Mouse (Mus musculus): ENCODE results near the gene Atp6v1f. TPM values are rescaled to one million over a fixed set of nuclear protein-coding genes. Genes with fewer than 3 reads are reported as not detected.

The Atp6v1f gene
- polyA plus RNA-seq, 1 experiment from 2014 or later: 161 TPM

DNA sequence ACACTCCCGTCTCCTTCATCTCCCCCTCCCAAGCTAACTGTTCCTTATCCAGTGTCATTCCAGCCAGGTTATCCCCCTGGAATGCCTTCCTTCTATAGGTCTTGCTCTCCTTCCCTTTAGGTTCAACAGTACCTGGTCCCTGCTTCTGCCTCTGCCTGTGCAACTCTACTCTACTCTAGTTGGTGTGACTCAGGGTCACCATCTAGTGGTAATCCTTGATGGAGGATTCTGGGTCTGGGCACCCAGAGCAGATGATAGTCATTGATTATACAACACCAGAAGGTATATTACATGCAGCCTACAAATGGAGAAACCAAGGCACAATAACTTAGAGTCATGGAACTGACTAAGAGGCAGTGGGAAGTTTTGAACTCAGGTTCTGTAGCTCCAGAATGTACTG, 34.1 kb downstream of the Atp6v1f start:
- 74% methylated on average over 1 of the region's 1 CpGs for WGBS (ENCODE audit: insufficient replicate concordance)
- H3K9me3 ChIP-seq (replicated peaks): no peaks in the 10 kb centered on the region
- H3K27me3 ChIP-seq (replicated peaks): peaks cover 51% of the 10 kb centered on the region
- no peak overlapping the region for H3K27ac ChIP-seq
- H3K4me1 ChIP-seq: peaks cover 33% of the 10 kb centered on the region
- H3K36me3 ChIP-seq: no peaks in the 10 kb centered on the region
- no peak overlapping the region for H3K4me2 ChIP-seq
- no peak for ATAC-seq
- no peak overlapping the region for H3K9ac ChIP-seq
- H3K4me3 ChIP-seq: no peak overlapping the region

DNA sequence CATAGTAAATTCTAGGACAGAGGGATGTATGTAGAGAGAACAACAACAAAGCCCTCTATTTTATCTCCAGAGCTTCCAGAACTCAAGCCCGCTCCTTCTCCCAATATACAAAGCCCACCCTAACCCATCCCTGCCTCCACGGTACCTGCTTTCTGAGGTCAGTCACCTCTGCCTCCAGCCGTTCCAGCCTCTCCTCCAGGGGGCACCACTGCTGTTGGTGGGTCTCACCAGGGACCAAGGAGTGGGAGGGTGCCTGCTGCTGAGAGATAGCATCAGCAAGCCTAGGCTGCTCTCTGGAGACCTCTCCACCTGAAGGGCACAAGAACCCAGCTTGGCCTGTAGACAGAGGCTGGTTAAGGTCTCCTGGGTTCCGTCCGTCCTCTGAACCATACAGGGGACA, 38.0 kb downstream of the Atp6v1f start:
- Histone ChIP-seq H3K27me3 (replicated peaks) (peaks cover 63% of the 10 kb centered on the region), H3K9ac (no peak overlapping the region), H3K36me3 (no peaks in the 10 kb centered on the region), H3K9me3 (replicated peaks) (no peaks in the 10 kb centered on the region), H3K4me2 (no peak overlapping the region), H3K4me1 (peaks cover 32% of the 10 kb centered on the region), H3K4me3 (no peak overlapping the region), H3K27ac (no peak overlapping the region)
- WGBS (ENCODE audit: insufficient replicate concordance): 67% methylated on average over 5 of the region's 5 CpGs
- no peak for ATAC-seq

DNA sequence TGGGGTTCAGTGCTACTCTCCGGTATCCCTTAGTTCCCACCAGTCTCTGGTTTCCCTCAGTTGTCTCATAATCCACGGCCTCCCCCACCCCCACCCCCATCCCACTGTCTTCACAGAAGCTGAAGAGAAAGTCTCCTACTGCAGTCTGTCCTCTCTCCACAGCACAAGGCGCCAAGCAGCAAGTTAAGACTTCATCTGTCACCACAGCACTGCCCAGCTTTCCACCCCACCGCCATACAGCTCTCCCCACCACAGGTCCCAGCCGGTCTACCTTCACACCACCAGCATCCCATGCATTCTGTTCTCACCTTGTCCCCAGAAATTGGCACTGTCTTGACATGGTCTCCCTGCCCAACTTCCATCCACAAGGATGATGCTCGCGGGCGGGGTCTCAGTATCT, 39.3 kb downstream of the Atp6v1f start:
- H3K27me3 ChIP-seq (replicated peaks): peaks cover 63% of the 10 kb centered on the region
- peak overlapping the region; percentile 54 for H3K4me3 ChIP-seq
- H3K4me1 ChIP-seq: peaks cover 21% of the 10 kb centered on the region
- H3K27ac ChIP-seq: no peak overlapping the region
- peak overlapping the region; percentile 70 for H3K4me2 ChIP-seq
- no peak for ATAC-seq
- no peaks in the 10 kb centered on the region for H3K9me3 ChIP-seq (replicated peaks)
- WGBS (ENCODE audit: insufficient replicate concordance): 37% methylated on average over 8 of the region's 8 CpGs
- H3K9ac ChIP-seq: no peak overlapping the region
- no peaks in the 10 kb centered on the region for H3K36me3 ChIP-seq

DNA sequence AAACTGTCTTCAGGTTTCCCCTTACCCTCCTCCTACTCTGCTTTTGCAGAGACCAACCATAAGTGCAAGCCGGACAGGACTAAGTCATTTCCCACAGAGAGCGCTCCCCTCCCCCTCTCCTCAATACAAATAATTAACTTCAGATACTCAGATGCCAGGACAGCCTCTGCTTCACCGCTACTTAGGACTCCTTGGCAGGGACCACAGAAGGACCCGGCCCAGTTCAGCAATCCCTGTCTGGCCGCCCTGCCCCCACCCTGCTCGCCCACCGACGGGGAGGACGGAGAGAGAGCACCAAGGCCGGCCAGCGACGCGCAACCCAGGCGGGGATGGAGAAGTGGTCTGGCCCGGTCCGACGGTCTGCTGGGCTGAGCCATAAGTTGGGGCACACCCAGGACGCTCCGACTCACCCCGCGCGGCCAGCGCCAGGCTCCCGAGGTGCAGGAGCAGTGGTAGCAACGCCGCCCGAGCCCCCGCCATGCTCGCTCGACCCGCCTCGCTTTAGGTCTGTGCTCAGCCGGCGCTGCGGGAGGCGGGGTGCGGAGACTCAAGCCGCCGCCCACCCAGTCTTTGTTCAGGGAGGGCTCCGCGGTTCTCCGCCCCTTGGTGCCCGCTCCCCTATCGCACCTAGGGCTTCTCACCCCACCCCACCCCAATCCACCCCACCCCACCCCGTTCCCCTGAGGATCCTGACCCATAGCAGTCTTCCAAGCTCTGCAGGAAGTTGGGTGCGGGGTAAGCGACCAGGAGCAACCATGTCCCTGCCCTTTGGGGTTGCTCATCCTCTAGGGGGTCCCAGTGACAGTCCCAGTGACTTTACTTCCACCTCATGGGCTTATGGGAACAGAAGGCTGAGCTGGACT, 40.2 kb downstream of the Atp6v1f start, which contains the start of gene Kcp:
TSS of gene Kcp (minus strand) at position 506 of the 863 bp plus-strand sequence.
- H3K9ac ChIP-seq: peak within 1 kb of the TSS; percentile 27; the same call in 1 of the 2 replicates

DNA sequence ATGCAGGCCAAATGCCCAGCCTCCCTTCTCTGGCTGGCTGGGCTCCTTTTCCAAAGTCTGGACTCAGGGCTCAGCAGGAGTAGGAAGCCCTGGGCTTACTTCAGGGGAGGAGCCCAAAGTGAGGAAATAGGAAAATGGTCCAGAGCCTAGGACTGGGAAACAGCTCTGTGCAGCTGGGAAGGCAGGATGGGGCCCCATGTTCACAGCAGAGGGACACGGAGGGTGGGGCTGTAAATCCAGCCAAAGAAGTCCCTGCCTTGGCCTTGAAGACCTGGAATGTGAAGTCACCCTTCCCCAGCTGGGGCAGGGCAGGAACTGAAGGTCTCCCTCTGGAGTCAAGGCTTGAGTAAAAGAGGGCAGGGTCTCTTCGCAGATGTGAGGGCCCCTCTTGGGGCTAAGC, 41.6 kb downstream of the Atp6v1f start:
- no peaks in the 10 kb centered on the region for H3K36me3 ChIP-seq
- H3K27ac ChIP-seq: no peak overlapping the region
- 48% methylated on average over 2 of the region's 2 CpGs for WGBS (ENCODE audit: insufficient replicate concordance)
- H3K4me3 ChIP-seq: no peak overlapping the region
- H3K4me1 ChIP-seq: peaks cover 33% of the 10 kb centered on the region
- no peaks in the 10 kb centered on the region for H3K9me3 ChIP-seq (replicated peaks)
- ATAC-seq: no peak
- H3K27me3 ChIP-seq (replicated peaks): peaks cover 61% of the 10 kb centered on the region
- H3K4me2 ChIP-seq: no peak overlapping the region
- H3K9ac ChIP-seq: no peak overlapping the region

More for the DNA sequence above, 40.2 kb downstream of the Atp6v1f start, which contains the start of gene Kcp:
- Histone ChIP-seq H3K4me3 (peak within 1 kb of the TSS; percentile 54), H3K4me2 (peak within 1 kb of the TSS; percentile 70), H3K27me3 (replicated peaks) (peaks cover 63% of the 10 kb centered on the region), H3K36me3 (no peaks in the 10 kb centered on the region), H3K27ac (no peak within 1 kb of the TSS), H3K9me3 (replicated peaks) (no peaks in the 10 kb centered on the region), H3K4me1 (peaks cover 22% of the 10 kb centered on the region)
- 2% methylated on average over 47 of the region's 47 CpGs for WGBS (ENCODE audit: insufficient replicate concordance)
- ATAC-seq: no peak

DNA sequence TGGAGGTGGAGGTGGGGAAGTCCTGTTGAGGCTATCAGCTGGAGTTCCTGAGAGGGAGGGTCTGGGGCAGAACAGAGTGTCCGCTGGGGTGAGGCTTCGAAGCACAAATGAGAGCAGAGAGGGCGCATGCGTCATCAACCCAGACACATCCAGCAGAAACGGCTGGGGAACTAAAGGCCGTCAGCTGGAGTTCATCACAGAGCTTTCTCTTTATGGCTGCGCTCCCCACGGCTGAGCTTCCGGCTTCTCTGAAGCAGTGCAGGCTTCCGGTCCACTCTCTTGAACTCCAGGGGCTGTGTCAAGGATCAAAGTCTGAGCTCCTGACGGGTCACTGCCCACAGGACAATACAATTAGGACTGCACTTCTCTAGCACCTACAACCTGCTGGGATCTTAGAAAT, 45.8 kb downstream of the Atp6v1f start:
- Histone ChIP-seq H3K9me3 (replicated peaks) (no peaks in the 10 kb centered on the region), H3K27me3 (replicated peaks) (peaks cover 27% of the 10 kb centered on the region), H3K9ac (peak overlapping the region; percentile 44; the same call in 1 of the 2 replicates), H3K36me3 (no peaks in the 10 kb centered on the region), H3K27ac (peak overlapping the region; percentile 32; the same call in 1 of the 2 replicates), H3K4me3 (peak overlapping the region; percentile 22; the same call in 1 of the 2 replicates), H3K4me1 (peaks cover 11% of the 10 kb centered on the region), H3K4me2 (peak overlapping the region; percentile 59)
- WGBS (ENCODE audit: insufficient replicate concordance): 3% methylated on average over 11 of the region's 11 CpGs
- ATAC-seq: peak; percentile 48; the same call in 1 of the 2 replicates

DNA sequence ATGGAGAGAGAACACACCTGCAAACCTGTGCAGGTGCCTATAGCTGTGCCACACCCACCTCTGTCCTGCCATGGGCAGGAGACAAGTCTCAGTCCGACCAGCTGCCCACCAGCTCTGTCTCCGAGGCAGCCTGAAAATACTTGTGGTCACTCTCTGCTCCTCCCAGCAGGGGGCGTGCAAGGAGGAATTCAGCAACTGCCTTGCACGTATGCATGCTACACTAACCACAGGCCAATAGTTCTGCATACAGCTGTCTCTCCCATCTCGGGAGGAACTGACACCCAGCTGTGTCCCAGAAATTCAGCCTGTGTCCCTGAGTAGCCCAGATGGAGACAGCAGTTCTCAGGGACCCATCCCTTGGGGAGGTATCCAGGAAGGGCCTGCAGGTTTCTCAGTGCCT, 49.6 kb downstream of the Atp6v1f start:
- H3K4me2 ChIP-seq: no peak overlapping the region
- no peaks in the 10 kb centered on the region for H3K9me3 ChIP-seq (replicated peaks)
- ATAC-seq: peak; percentile 30
- no peak overlapping the region for H3K4me3 ChIP-seq
- H3K36me3 ChIP-seq: no peaks in the 10 kb centered on the region
- H3K27me3 ChIP-seq (replicated peaks): peaks cover 10% of the 10 kb centered on the region; the same call in 1 of the 2 replicates
- peaks cover 11% of the 10 kb centered on the region for H3K4me1 ChIP-seq
- no peak overlapping the region for H3K9ac ChIP-seq
- 3% methylated on average over 5 of the region's 5 CpGs for WGBS (ENCODE audit: insufficient replicate concordance)
- no peak overlapping the region for H3K27ac ChIP-seq

Other genes starting within 250 kb of the Atp6v1f start
- gene Hilpda, start 195.2 kb upstream of the Atp6v1f start, polyA plus RNA-seq (2016; fragmentation: Nextera tagmentation; extraction: Ambion mirVana): 19.1 and 20.0 TPM in 2 replicates
- gene Fam71f2, start 188.1 kb upstream of the Atp6v1f start, polyA plus RNA-seq (2016; fragmentation: Nextera tagmentation; extraction: Ambion mirVana): 0.20 and 0.31 TPM in 2 replicates
- gene Fam71f1, start 148.6 kb upstream of the Atp6v1f start, polyA plus RNA-seq (2016; fragmentation: Nextera tagmentation; extraction: Ambion mirVana): not detected in 2 replicates
- 127 and 131 TPM in 2 replicates for gene Calu, start 119.6 kb upstream of the Atp6v1f start, polyA plus RNA-seq (2016; fragmentation: Nextera tagmentation; extraction: Ambion mirVana)
- 0.08 TPM in 1 of 2 replicates, not detected in the other for gene Opn1sw, start 79.2 kb upstream of the Atp6v1f start, polyA plus RNA-seq (2016; fragmentation: Nextera tagmentation; extraction: Ambion mirVana)
- gene Ccdc136, start 71.4 kb upstream of the Atp6v1f start, polyA plus RNA-seq (2016; fragmentation: Nextera tagmentation; extraction: Ambion mirVana): 0.94 and 1.8 TPM in 2 replicates
- gene Flnc, start 34.5 kb upstream of the Atp6v1f start, polyA plus RNA-seq (2016; fragmentation: Nextera tagmentation; extraction: Ambion mirVana): 2.2 and 2.8 TPM in 2 replicates
- gene Atp6v1fnb, start 3.7 kb downstream of the Atp6v1f start, polyA plus RNA-seq (2016; fragmentation: Nextera tagmentation; extraction: Ambion mirVana): not detected in 2 replicates
- gene Kcp, start 40.2 kb downstream of the Atp6v1f start, polyA plus RNA-seq (2016; fragmentation: Nextera tagmentation; extraction: Ambion mirVana): 2.8 and 3.2 TPM in 2 replicates
- 5.9 and 7.2 TPM in 2 replicates for gene Irf5, start 58.9 kb downstream of the Atp6v1f start, polyA plus RNA-seq (2016; fragmentation: Nextera tagmentation; extraction: Ambion mirVana)
- gene Tnpo3, start 142.2 kb downstream of the Atp6v1f start, polyA plus RNA-seq (2016; fragmentation: Nextera tagmentation; extraction: Ambion mirVana): 55.2 and 56.6 TPM in 2 replicates
- gene Tspan33, start 226.5 kb downstream of the Atp6v1f start, polyA plus RNA-seq (2016; fragmentation: Nextera tagmentation; extraction: Ambion mirVana): 197 and 203 TPM in 2 replicates

All from liver, embryonic 12.5 days (tissue).